Mouse (Mus musculus) C2C12 (cell line): ENCODE measurements around the gene Bbs5.

ENCODE experiments used
- CEBPB ChIP-seq: IDR thresholded peaks from one replicate; pipeline ENCODE4 v1.6.1; 2011; ENCODE audit warnings: low read depth, mild to moderate bottlenecking, control low read depth, moderate library complexity
- CTCF ChIP-seq: IDR thresholded peaks from one replicate; pipeline ENCODE4 v1.5.1; 2011; ENCODE audit not compliant: control insufficient read depth, insufficient read depth, insufficient read length
- FOSL1 ChIP-seq: IDR thresholded peaks from one replicate; pipeline ENCODE4 v1.8.0; 2011; ENCODE audit warnings: mild to moderate bottlenecking, low read length; ENCODE audit not compliant: poor library complexity, insufficient read depth, severe bottlenecking
- MAX ChIP-seq: IDR thresholded peaks from one replicate; pipeline ENCODE4 v1.6.1; 2011; ENCODE audit warnings: mild to moderate bottlenecking, control low read depth
- MYOD1 ChIP-seq: IDR thresholded peaks from one replicate; pipeline ENCODE4 v1.6.1; 2011; ENCODE audit warnings: low read depth; ENCODE audit not compliant: control insufficient read depth, insufficient read length
- MYOG ChIP-seq: IDR thresholded peaks from one replicate; pipeline ENCODE4 v1.6.1; 2011; ENCODE audit not compliant: control insufficient read depth, insufficient read length; ENCODE audit errors: extremely low read depth
- USF1 ChIP-seq: IDR thresholded peaks from one replicate; pipeline ENCODE4 v1.6.1; 2011; ENCODE audit warnings: low read depth, mild to moderate bottlenecking, control low read depth, moderate library complexity

GRCm38 (mm10) chr2:69690214-69690613 is 43.2 kb downstream of the Bbs5 start:
- TF ChIP-seq CTCF (no peak), CEBPB (no peak), MYOG (no peak), MAX (no peak), USF1 (no peak), FOSL1 (no peak), MYOD1 (no peak)
